Comparison of ENCODE assay signal across 8 mouse cellular contexts in genomic region chr11:97186947-97187763, GRCm38 (mm10). TPM values are rescaled to one million over a fixed set of nuclear protein-coding genes. Genes with fewer than 3 reads are reported as not detected.
DNase-seq lines count a peak whose midpoint lies in the region; ATAC-seq and TF ChIP-seq lines count a peak whose summit lies in the region.

No protein-coding gene starts in this region.

- peaks cover 2% of the 10 kb centered on the region; the same call in 1 of the 2 replicates for H3K79me2 ChIP-seq in heart, adult 2 months (replicated peaks; ENCODE audit: control insufficient read depth, insufficient read depth, low read length)

- intact Hi-C loops in heart, adult 2 months (cut with DNase I): loop anchor here (2.0 to 10.0 kb wide), 4 partner anchors 36 to 518 kb away; partner anchors contain the start of genes Pcgf2, Psmb3 and Tbkbp1

- peak; percentile 98 for DNase-seq in 3134 (ENCODE audit: extremely low read depth, insufficient read length, low spot score)
- DNase-seq in adrenal gland, postnatal 36 days: peak; percentile 99
- peak; percentile 98 for DNase-seq in heart, adult 2 months
- DNase-seq in kidney, adult 8-10 months: peak; percentile 95 to 97
- peak; percentile 97 to 98 for DNase-seq in spleen, postnatal 10 days (ENCODE audit: low spot score in 2 of 2)

- TF ChIP-seq POLR2A in heart, adult 2 months (IDR thresholded peaks at IDR 0.05; ENCODE audit: insufficient read depth, low read depth, low read length): no peak

- peak overlapping the region; percentile 97 for H3K27ac ChIP-seq in embryonic facial prominence, embryonic 13.5 days
- peak overlapping the region; percentile 95 for H3K27ac ChIP-seq in heart, adult 2 months
- peak overlapping the region; percentile 98 for H3K27ac ChIP-seq in limb, embryonic 13.5 days
- peak overlapping the region; percentile 97 for H3K27ac ChIP-seq in midbrain, embryonic 16.5 days (ENCODE audit: low read length)

- under 1% methylated on average over 66 of the region's 74 CpGs for WGBS in embryonic facial prominence, embryonic 13.5 days
- under 1% methylated on average over 50 of the region's 74 CpGs for WGBS in heart, adult 2 months
- WGBS in limb, embryonic 13.5 days: under 1% methylated on average over 41 of the region's 74 CpGs
- WGBS in midbrain, embryonic 16.5 days: under 1% methylated on average over 53 of the region's 74 CpGs

- peaks cover 31% of the 10 kb centered on the region for H3K36me3 ChIP-seq in embryonic facial prominence, embryonic 13.5 days
- H3K36me3 ChIP-seq in heart, adult 2 months (ENCODE audit: control insufficient read depth, insufficient read depth, low read length): peaks cover 23% of the 10 kb centered on the region
- peaks cover 40% of the 10 kb centered on the region for H3K36me3 ChIP-seq in limb, embryonic 13.5 days
- H3K36me3 ChIP-seq in midbrain, embryonic 16.5 days (ENCODE audit: control insufficient read depth, insufficient read depth, low read length): peaks cover 20% of the 10 kb centered on the region

- H3K9me3 ChIP-seq in embryonic facial prominence, embryonic 13.5 days: no peaks in the 10 kb centered on the region
- H3K9me3 ChIP-seq in limb, embryonic 13.5 days: no peaks in the 10 kb centered on the region
- H3K9me3 ChIP-seq in midbrain, embryonic 16.5 days (replicated peaks; ENCODE audit: control insufficient read depth, low read length, poor library complexity, severe bottlenecking): no peaks in the 10 kb centered on the region

- no peaks in the 10 kb centered on the region for H3K27me3 ChIP-seq in embryonic facial prominence, embryonic 13.5 days
- no peaks in the 10 kb centered on the region for H3K27me3 ChIP-seq in heart, adult 2 months (ENCODE audit: control insufficient read depth, insufficient read depth, low read length)
- no peaks in the 10 kb centered on the region for H3K27me3 ChIP-seq in limb, embryonic 13.5 days
- no peaks in the 10 kb centered on the region for H3K27me3 ChIP-seq in midbrain, embryonic 16.5 days (ENCODE audit: control insufficient read depth, insufficient read depth, low read depth, low read length)

- 0 out of 2 replicates have a peak, but pooled peaks have one; percentile 1 for TF ChIP-seq CTCF in heart, adult 2 months (IDR thresholded peaks at IDR 0.05)

- peak overlapping the region; percentile 78 for H3K4me2 ChIP-seq in embryonic facial prominence, embryonic 13.5 days
- H3K4me2 ChIP-seq in limb, embryonic 13.5 days (replicated peaks): peak overlapping the region; percentile 76
- peak overlapping the region; percentile 86 for H3K4me2 ChIP-seq in midbrain, embryonic 16.5 days (ENCODE audit: low read length)

- peak; percentile 68 for ATAC-seq in embryonic facial prominence, embryonic 13.5 days (ENCODE audit: insufficient number of reproducible peaks, insufficient read depth, low FRiP score, low TSS enrichment, low read depth)
- peak; percentile 80 for ATAC-seq in limb, embryonic 13.5 days (ENCODE audit: low FRiP score, low read depth)
- ATAC-seq in midbrain, embryonic 16.5 days: peak; percentile 79

- H3K4me1 ChIP-seq in embryonic facial prominence, embryonic 13.5 days: peaks cover 31% of the 10 kb centered on the region
- no peaks in the 10 kb centered on the region; the same call in 1 of the 2 replicates for H3K4me1 ChIP-seq in heart, adult 2 months (ENCODE audit: control insufficient read depth, insufficient read depth, low read length)
- H3K4me1 ChIP-seq in limb, embryonic 13.5 days: peaks cover 38% of the 10 kb centered on the region
- H3K4me1 ChIP-seq in midbrain, embryonic 16.5 days (ENCODE audit: control insufficient read depth, insufficient read depth, low read length): peaks cover 26% of the 10 kb centered on the region

- peak overlapping the region; percentile 94 for H3K9ac ChIP-seq in embryonic facial prominence, embryonic 13.5 days
- H3K9ac ChIP-seq in heart, adult 2 months (ENCODE audit: low read depth, low read length): peak overlapping the region; percentile 95
- peak overlapping the region; percentile 92 for H3K9ac ChIP-seq in limb, embryonic 13.5 days
- H3K9ac ChIP-seq in midbrain, embryonic 16.5 days (ENCODE audit: low read depth, low read length): peak overlapping the region; percentile 86

- 0 out of 2 replicates have a peak, but pooled peaks have one; percentile 11 for TF ChIP-seq EP300 in heart, adult 2 months (IDR thresholded peaks at IDR 0.05; ENCODE audit: insufficient read depth, low read depth, low read length)

- H3K4me3 ChIP-seq in embryonic facial prominence, embryonic 13.5 days: peak overlapping the region; percentile 82
- H3K4me3 ChIP-seq in heart, adult 2 months: peak overlapping the region; percentile 86
- peak overlapping the region; percentile 87 for H3K4me3 ChIP-seq in limb, embryonic 13.5 days
- peak overlapping the region; percentile 94 for H3K4me3 ChIP-seq in midbrain, embryonic 16.5 days (ENCODE audit: low read depth, low read length)

RNA-seq across cellular contexts. Expression of gene Kpnb1, which starts 0.5 kb away (rescaled TPM):
- 100 to 1,000 TPM; 112 to 138 TPM for total RNA-seq in adrenal gland, postnatal 36 days (2021)
- polyA plus RNA-seq in embryonic facial prominence, embryonic 13.5 days (2015; fragmentation: Nextera tagmentation; extraction: Ambion mirVana): 59.7 and 62.6 TPM in 2 replicates
- 10 to 100 TPM; 71.7 to 80.8 TPM for total RNA-seq in heart, adult 2 months (2021)
- 22.1 and 43.5 TPM in 2 replicates for polyA plus RNA-seq in heart, adult 2 months (2012; rRNA removed)
- 57.3 and 59.2 TPM in 2 replicates for polyA plus RNA-seq in limb, embryonic 13.5 days (2015; fragmentation: Nextera tagmentation; extraction: Ambion mirVana)
- polyA plus RNA-seq in midbrain, embryonic 16.5 days (2015; fragmentation: Nextera tagmentation; extraction: Ambion mirVana): 28.5 and 32.9 TPM in 2 replicates

RNA-seq across cellular contexts. Expression of gene Tbkbp1, which starts 35.9 kb away (rescaled TPM):
- total RNA-seq in adrenal gland, postnatal 36 days (2021): 10 to 100 TPM; 10.6 to 12.8 TPM
- polyA plus RNA-seq in embryonic facial prominence, embryonic 13.5 days (2015; fragmentation: Nextera tagmentation; extraction: Ambion mirVana): 7.8 and 8.5 TPM in 2 replicates
- 10 to 100 TPM; 12.1 to 12.2 TPM for total RNA-seq in heart, adult 2 months (2021)
- 13.5 and 14.1 TPM in 2 replicates for polyA plus RNA-seq in heart, adult 2 months (2012; rRNA removed)
- polyA plus RNA-seq in limb, embryonic 13.5 days (2015; fragmentation: Nextera tagmentation; extraction: Ambion mirVana): 8.2 and 8.4 TPM in 2 replicates
- polyA plus RNA-seq in midbrain, embryonic 16.5 days (2015; fragmentation: Nextera tagmentation; extraction: Ambion mirVana): 7.7 and 8.2 TPM in 2 replicates

Comparison
In these comparisons a context has a peak if more than half of its experiments do, and no peak if none do; other contexts are left out.
1. Peak in every context shown above with its lines: DNase-seq, ATAC-seq, H3K4me3 ChIP-seq and H3K27ac ChIP-seq.